In genomic region chr7:49283507-49284361, GRCm38 (mm10) we compare ENCODE assay signal across 7 mouse cellular contexts.
DNase-seq lines count a peak whose midpoint lies in the region; ATAC-seq and TF ChIP-seq lines count a peak whose summit lies in the region.

No protein-coding gene starts in this region.

- no peak overlapping the region for H3K9ac ChIP-seq in lung, postnatal 0 days (replicated peaks; ENCODE audit: low read depth)
- peak overlapping the region; percentile 1; the same call in 1 of the 2 replicates for H3K9ac ChIP-seq in intestine, embryonic 16.5 days (ENCODE audit: low read depth, low read length)
- H3K9ac ChIP-seq in stomach, embryonic 15.5 days: no peak overlapping the region

- DNase-seq in lung, postnatal 0 days (ENCODE audit: low spot score): peak; percentile 39
- no peak for DNase-seq in lung, adult 18-20 months
- DNase-seq in kidney, postnatal 36 days: peak; percentile 45 to 71
- DNase-seq in spleen, postnatal 36 days (ENCODE audit: low spot score in 2 of 2): no peak

- H3K27me3 ChIP-seq in lung, postnatal 0 days (replicated peaks; ENCODE audit: insufficient read depth, low read length): no peaks in the 10 kb centered on the region
- no peaks in the 10 kb centered on the region for H3K27me3 ChIP-seq in intestine, embryonic 16.5 days (replicated peaks; ENCODE audit: control insufficient read depth, insufficient read depth, low read length)
- H3K27me3 ChIP-seq in stomach, embryonic 15.5 days (replicated peaks): no peaks in the 10 kb centered on the region

- peak; percentile 73 for ATAC-seq in lung, postnatal 0 days
- peak; percentile 94 for ATAC-seq in intestine, embryonic 16.5 days
- peak; percentile 71 for ATAC-seq in stomach, embryonic 15.5 days (ENCODE audit: insufficient read depth, low FRiP score, low read depth)
- no peak for ATAC-seq in frontal cortex, adult (ENCODE audit: low TSS enrichment)

- no peaks in the 10 kb centered on the region for H3K36me3 ChIP-seq in lung, postnatal 0 days (ENCODE audit: insufficient read depth, low read length)
- no peaks in the 10 kb centered on the region for H3K36me3 ChIP-seq in intestine, embryonic 16.5 days (ENCODE audit: control insufficient read depth, insufficient read depth, low read length)
- no peaks in the 10 kb centered on the region for H3K36me3 ChIP-seq in stomach, embryonic 15.5 days

- no peak overlapping the region for H3K4me3 ChIP-seq in lung, postnatal 0 days (ENCODE audit: low read depth, low read length)
- H3K4me3 ChIP-seq in intestine, embryonic 16.5 days (ENCODE audit: low read length): no peak overlapping the region
- no peak overlapping the region for H3K4me3 ChIP-seq in stomach, embryonic 15.5 days (replicated peaks)

- H3K9me3 ChIP-seq in lung, postnatal 0 days (ENCODE audit: low read length): no peaks in the 10 kb centered on the region
- H3K9me3 ChIP-seq in intestine, embryonic 16.5 days (ENCODE audit: control insufficient read depth, low read length): no peaks in the 10 kb centered on the region
- H3K9me3 ChIP-seq in stomach, embryonic 15.5 days: no peaks in the 10 kb centered on the region

- no peak overlapping the region for H3K27ac ChIP-seq in lung, postnatal 0 days (ENCODE audit: low read length)
- peak overlapping the region; percentile 62 for H3K27ac ChIP-seq in intestine, embryonic 16.5 days (ENCODE audit: low read length)
- no peak overlapping the region for H3K27ac ChIP-seq in stomach, embryonic 15.5 days

- peaks cover 3% of the 10 kb centered on the region; the same call in 1 of the 2 replicates for H3K4me1 ChIP-seq in lung, postnatal 0 days (ENCODE audit: insufficient read depth, low read depth, low read length)
- peaks cover 24% of the 10 kb centered on the region for H3K4me1 ChIP-seq in intestine, embryonic 16.5 days (ENCODE audit: control insufficient read depth, insufficient read depth, low read length)
- peaks cover 15% of the 10 kb centered on the region; the same call in 1 of the 2 replicates for H3K4me1 ChIP-seq in stomach, embryonic 15.5 days

- no peak overlapping the region for H3K4me2 ChIP-seq in lung, postnatal 0 days (replicated peaks; ENCODE audit: low read depth, low read length)
- H3K4me2 ChIP-seq in intestine, embryonic 16.5 days (ENCODE audit: low read depth, low read length): no peak overlapping the region
- no peak overlapping the region for H3K4me2 ChIP-seq in stomach, embryonic 15.5 days

- WGBS in lung, postnatal 0 days: 22% methylated on average over 10 of the region's 11 CpGs
- WGBS in intestine, embryonic 16.5 days: 29% methylated on average over 11 of the region's 11 CpGs
- WGBS in stomach, embryonic 15.5 days: 40% methylated on average over 11 of the region's 11 CpGs

- peak; percentile 60 for TF ChIP-seq CTCF in lung, postnatal 0 days (IDR thresholded peaks at IDR 0.05)

- no peak for TF ChIP-seq EP300 in lung, postnatal 0 days (IDR thresholded peaks at IDR 0.05)

Comparison
In these comparisons a context has a peak if more than half of its experiments do, and no peak if none do; other contexts are left out.
1. DNase-seq: peak in lung, postnatal 0 days (single experiment) and kidney, postnatal 36 days (2 of 2); none in lung, adult 18-20 months (0 of 2) and spleen, postnatal 36 days (0 of 2).